Mouse (Mus musculus): ENCODE results near the gene Gps1. TPM values are rescaled to one million over a fixed set of nuclear protein-coding genes. Genes with fewer than 3 reads are reported as not detected.
"Not testable (repeated sequence)": the region's sequence is repeated elsewhere in the genome, so short reads cannot be mapped to it uniquely, and the experiment has no call there.

Gene Gps1
- polyA plus RNA-seq, 1 experiment, result 223 TPM

GRCm38 (mm10) chr11:120829757-120830532, 45.9 kb downstream of the Gps1 start:
- Histone ChIP-seq H3K4me1 (ENCODE audit: control insufficient read depth, insufficient read depth, low read length) (no peaks in the 10 kb centered on the region), H3K27ac (ENCODE audit: insufficient read depth, low read length) (no peak overlapping the region)
- TF ChIP-seq POLR2A (IDR thresholded peaks at IDR 0.05; ENCODE audit: extremely low read depth, insufficient read depth, low read length) (no peak), CTCF (IDR thresholded peaks at IDR 0.05; ENCODE audit: extremely low read depth, insufficient read depth, low read length) (no peak)

GRCm38 (mm10) chr11:120830686-120831085, 46.6 kb downstream of the Gps1 start:
- TF ChIP-seq CTCF (IDR thresholded peaks at IDR 0.05; ENCODE audit: extremely low read depth, insufficient read depth, low read length), result no peak
- TF ChIP-seq POLR2A (IDR thresholded peaks at IDR 0.05; ENCODE audit: extremely low read depth, insufficient read depth, low read length), result no peak
- no peaks in the 10 kb centered on the region for H3K4me1 ChIP-seq (ENCODE audit: control insufficient read depth, insufficient read depth, low read length)
- H3K4me3 ChIP-seq (ENCODE audit: insufficient read depth, low read length), result no peak overlapping the region
- H3K27ac ChIP-seq (ENCODE audit: insufficient read depth, low read length), result no peak overlapping the region

More at GRCm38 (mm10) chr11:120829757-120830532, 45.9 kb downstream of the Gps1 start:
- no peak overlapping the region for H3K4me3 ChIP-seq (ENCODE audit: insufficient read depth, low read length)

GRCm38 (mm10) chr11:120831659-120832440, 47.8 kb downstream of the Gps1 start:
- H3K4me1 ChIP-seq (ENCODE audit: control insufficient read depth, insufficient read depth, low read length), result no peaks in the 10 kb centered on the region
- no peak overlapping the region for H3K27ac ChIP-seq (ENCODE audit: insufficient read depth, low read length)
- H3K4me3 ChIP-seq (ENCODE audit: insufficient read depth, low read length), result no peak overlapping the region
- no peak for TF ChIP-seq POLR2A (IDR thresholded peaks at IDR 0.05; ENCODE audit: extremely low read depth, insufficient read depth, low read length)

- not testable (repeated sequence) for H3K4me1 ChIP-seq (ENCODE audit: control insufficient read depth, insufficient read depth, low read length); H3K4me3 ChIP-seq (ENCODE audit: insufficient read depth, low read length); H3K27ac ChIP-seq (ENCODE audit: insufficient read depth, low read length)
Measured at GRCm38 (mm10) chr11:120832962-120833361, 48.9 kb downstream of the Gps1 start.

GRCm38 (mm10) chr11:120833555-120834280, 49.6 kb downstream of the Gps1 start:
- TF ChIP-seq POLR2A (IDR thresholded peaks at IDR 0.05; ENCODE audit: extremely low read depth, insufficient read depth, low read length), result no peak
- TF ChIP-seq CTCF (IDR thresholded peaks at IDR 0.05; ENCODE audit: extremely low read depth, insufficient read depth, low read length), result no peak
- H3K27ac ChIP-seq (ENCODE audit: insufficient read depth, low read length), result no peak overlapping the region
- H3K4me1 ChIP-seq (ENCODE audit: control insufficient read depth, insufficient read depth, low read length), result no peaks in the 10 kb centered on the region
- H3K4me3 ChIP-seq (ENCODE audit: insufficient read depth, low read length), result no peak overlapping the region

Other genes starting within 250 kb of the Gps1 start
- gene Mcrip1, start 234.5 kb upstream of the Gps1 start, polyA plus RNA-seq (2012; rRNA removed), result 158 and 160 TPM in 2 replicates
- not detected in 2 replicates for gene Ppp1r27, start 233.1 kb upstream of the Gps1 start, polyA plus RNA-seq (2012; rRNA removed)
- gene P4hb, start 211.0 kb upstream of the Gps1 start, polyA plus RNA-seq (2012; rRNA removed), result 88.9 and 91.2 TPM in 2 replicates
- 416 and 442 TPM in 2 replicates for gene Arhgdia, start 202.6 kb upstream of the Gps1 start, polyA plus RNA-seq (2012; rRNA removed)
- gene Alyref, start 185.9 kb upstream of the Gps1 start, polyA plus RNA-seq (2012; rRNA removed), result 42.1 and 46.9 TPM in 2 replicates
- gene Anapc11, start 185.9 kb upstream of the Gps1 start, polyA plus RNA-seq (2012; rRNA removed), result 148 and 161 TPM in 2 replicates
- gene Npb, start 175.8 kb upstream of the Gps1 start, polyA plus RNA-seq (2012; rRNA removed), result 0.58 and 1.1 TPM in 2 replicates
- gene Pcyt2, start 166.3 kb upstream of the Gps1 start, polyA plus RNA-seq (2012; rRNA removed), result 281 and 289 TPM in 2 replicates
- gene Sirt7, start 159.0 kb upstream of the Gps1 start, polyA plus RNA-seq (2012; rRNA removed), result 98.2 and 105 TPM in 2 replicates
- 83.7 and 83.9 TPM in 2 replicates for gene Mafg, start 150.7 kb upstream of the Gps1 start, polyA plus RNA-seq (2012; rRNA removed)
- 2.2 and 3.6 TPM in 2 replicates for gene Pycr1, start 140.5 kb upstream of the Gps1 start, polyA plus RNA-seq (2012; rRNA removed)
- 3.4 and 3.6 TPM in 2 replicates for gene Myadml2, start 136.1 kb upstream of the Gps1 start, polyA plus RNA-seq (2012; rRNA removed)
- 6.8 and 7.1 TPM in 2 replicates for gene Notum, start 123.1 kb upstream of the Gps1 start, polyA plus RNA-seq (2012; rRNA removed)
- 46.2 and 46.8 TPM in 2 replicates for gene Aspscr1, start 111.3 kb upstream of the Gps1 start, polyA plus RNA-seq (2012; rRNA removed)
- gene Cenpx, start 70.5 kb upstream of the Gps1 start, polyA plus RNA-seq (2012; rRNA removed), result 36.2 and 40.2 TPM in 2 replicates
- 114 and 137 TPM in 2 replicates for gene Lrrc45, start 70.3 kb upstream of the Gps1 start, polyA plus RNA-seq (2012; rRNA removed)
- 60.4 and 72.2 TPM in 2 replicates for gene Rac3, start 62.8 kb upstream of the Gps1 start, polyA plus RNA-seq (2012; rRNA removed)
- gene Dcxr, start 57.0 kb upstream of the Gps1 start, polyA plus RNA-seq (2012; rRNA removed), result 20.5 and 21.3 TPM in 2 replicates
- gene Cbr2, start 52.2 kb upstream of the Gps1 start, polyA plus RNA-seq (2012; rRNA removed), result 4.6 and 4.9 TPM in 2 replicates
- gene Hmga1b, start 21.5 kb upstream of the Gps1 start, polyA plus RNA-seq (2012; rRNA removed), result 1.4 and 2.8 TPM in 2 replicates
- gene Rfng, start 65 bp upstream of the Gps1 start, polyA plus RNA-seq (2012; rRNA removed), result 98.9 and 103 TPM in 2 replicates
- gene Dus1l, start 12.1 kb downstream of the Gps1 start, polyA plus RNA-seq (2012; rRNA removed), result 49.8 and 51.3 TPM in 2 replicates
- gene Fasn, start 40.3 kb downstream of the Gps1 start, polyA plus RNA-seq (2012; rRNA removed), result 219 and 242 TPM in 2 replicates
- gene Ccdc57, start 148.6 kb downstream of the Gps1 start, polyA plus RNA-seq (2012; rRNA removed), result 11.0 and 13.1 TPM in 2 replicates
- 6.1 and 7.1 TPM in 2 replicates for gene Slc16a3, start 164.2 kb downstream of the Gps1 start, polyA plus RNA-seq (2012; rRNA removed)
- gene Csnk1d, start 207.1 kb downstream of the Gps1 start, polyA plus RNA-seq (2012; rRNA removed), result 108 and 110 TPM in 2 replicates